Mouse (Mus musculus) kidney, postnatal 0 days (tissue): ENCODE measurements around the gene Klhdc2. TPM values are rescaled to one million over a fixed set of nuclear protein-coding genes. Genes with fewer than 3 reads are reported as not detected.

Experiments used
- ATAC-seq: fragments of 200-750 bp; cut with Nextera tagmentation; replicated peaks from 2 replicates; pipeline ENCODE4 v1.8.0; 2017; ENCODE audit warnings: low read depth, moderate number of reproducible peaks, moderate TSS enrichment, moderate library complexity; ENCODE audit not compliant: low FRiP score
- DNase-seq: peaks from one replicate; pipeline ENCODE4 v3.0.0-alpha.2; 2016; ENCODE audit warnings: low spot score
- H3K27ac ChIP-seq: fragments of 300-500 bp; sonication (generic); 2 replicates; pipeline ENCODE4 v1.5.1; 2014; ENCODE audit warnings: mild to moderate bottlenecking
- H3K27me3 ChIP-seq: fragments of 300-500 bp; sonication (generic); 2 replicates; pipeline ENCODE4 v1.6.1; 2014; ENCODE audit warnings: low read length, mixed read lengths; ENCODE audit not compliant: insufficient read depth
- H3K36me3 ChIP-seq: fragments of 300-500 bp; sonication (generic); 2 replicates; pipeline ENCODE4 v1.6.1; 2014; ENCODE audit warnings: low read length, mixed read lengths; ENCODE audit not compliant: insufficient read depth
- H3K4me1 ChIP-seq: fragments of 300-500 bp; sonication (generic); replicated peaks from 2 replicates; pipeline ENCODE4 v1.6.1; 2014; ENCODE audit warnings: antibody characterized with exemption, low read length, mixed read lengths; ENCODE audit not compliant: insufficient read depth
- H3K4me2 ChIP-seq: fragments of 300-500 bp; sonication (generic); 2 replicates; pipeline ENCODE4 v1.6.1; 2014; ENCODE audit warnings: mild to moderate bottlenecking, low read length, moderate library complexity, mixed read lengths
- H3K4me3 ChIP-seq: fragments of 300-500 bp; sonication (generic); replicated peaks from 2 replicates; pipeline ENCODE4 v1.5.1; 2014; ENCODE audit warnings: low read depth, low read length
- H3K9ac ChIP-seq: fragments of 300-500 bp; sonication (generic); 2 replicates; pipeline ENCODE4 v1.6.1; 2014; ENCODE audit warnings: low read depth, low read length
- H3K9me3 ChIP-seq: fragments of 300-500 bp; sonication (generic); replicated peaks from 2 replicates; pipeline ENCODE4 v1.6.1; 2016; ENCODE audit warnings: low read length, inconsistent platforms, mixed read lengths
- CTCF ChIP-seq: IDR thresholded peaks from 2 replicates; pipeline ENCODE4 v1.5.1; 2016; ENCODE audit warnings: antibody characterized with exemption, low read depth, mild to moderate bottlenecking, moderate library complexity
- WGBS: fragments of 180-500 bp; shearing (Covaris S2); extraction: QIAGEN DNeasy Blood & Tissue Kit; methylation state at CpG from one replicate; pipeline ENCODE4 v1.1.7; 2014; 5-methylcytosine and 5-hydroxymethylcytosine counted together
- polyA plus RNA-seq: library from polyadenylated mRNA; unstranded; fragments of >200 nt; fragmentation: Nextera tagmentation; extraction: Ambion mirVana; gene quantifications from 2 replicates; pipeline ENCODE4 v1.2.1, GENCODE M21; 2015

Gene Klhdc2
- polyA plus RNA-seq = 132 and 141 TPM in 2 replicates

DNA sequence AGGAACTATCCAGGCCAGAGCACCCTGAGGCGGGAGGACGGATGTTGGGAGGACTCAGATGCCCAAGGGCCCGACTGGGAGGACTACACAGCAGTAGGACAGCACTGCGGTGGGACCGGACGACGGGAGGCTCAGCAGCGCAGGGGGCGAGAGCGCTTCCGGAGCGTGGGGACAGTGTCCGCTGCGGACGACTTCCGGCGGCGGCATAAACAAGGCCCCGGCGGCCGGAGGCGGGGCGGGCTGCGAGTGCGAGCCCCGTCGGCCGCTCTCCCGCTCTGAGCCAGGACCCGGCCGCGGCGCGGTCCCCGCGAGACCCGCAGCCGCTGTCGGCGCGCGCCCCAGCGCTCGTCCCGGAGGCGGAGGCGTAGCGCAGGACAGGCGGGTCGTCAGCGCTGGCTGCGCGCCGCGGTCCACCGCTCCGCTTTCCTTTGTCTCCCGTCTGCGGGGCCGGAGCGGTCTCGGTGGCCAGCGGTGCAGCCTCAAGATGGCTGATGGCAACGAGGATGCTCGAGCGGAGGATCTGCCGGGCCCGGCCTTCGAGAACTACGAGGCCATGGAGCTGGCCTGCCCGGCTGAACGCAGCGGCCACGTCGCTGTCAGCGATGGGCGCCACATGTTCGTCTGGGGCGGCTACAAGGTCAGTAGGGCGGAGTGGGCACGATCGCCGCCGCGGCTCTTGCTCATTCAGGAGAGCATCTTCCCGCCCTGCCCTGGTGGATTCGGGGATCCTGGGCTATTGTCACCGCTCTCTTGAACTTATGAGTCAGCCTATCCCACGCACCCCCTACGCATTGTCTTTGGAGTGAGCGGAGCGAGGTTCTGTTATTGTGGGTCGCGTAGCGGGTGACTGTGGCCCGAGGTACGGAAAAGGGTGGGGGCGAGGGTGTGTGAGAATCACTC is at the start of gene Klhdc2:
TSS of gene Klhdc2 (plus strand) at position 171 of the 900 bp plus-strand sequence.
- H3K4me3 ChIP-seq = peak within 1 kb of the TSS; percentile 89
- H3K27ac ChIP-seq = peak within 1 kb of the TSS; percentile 96
- no peaks in the 10 kb centered on the region for H3K9me3 ChIP-seq
- H3K36me3 ChIP-seq = no peaks in the 10 kb centered on the region; the same call in 1 of the 2 replicates
- peak; percentile 96 for DNase-seq
- H3K4me2 ChIP-seq = peak within 1 kb of the TSS; percentile 53
- H3K9ac ChIP-seq = peak within 1 kb of the TSS; percentile 95
- no peaks in the 10 kb centered on the region for H3K27me3 ChIP-seq
- ATAC-seq = peak; percentile 95
- TF ChIP-seq CTCF = no peak
- WGBS = under 1% methylated on average over 78 of the region's 98 CpGs
- peaks cover 7% of the 10 kb centered on the region for H3K4me1 ChIP-seq

DNA sequence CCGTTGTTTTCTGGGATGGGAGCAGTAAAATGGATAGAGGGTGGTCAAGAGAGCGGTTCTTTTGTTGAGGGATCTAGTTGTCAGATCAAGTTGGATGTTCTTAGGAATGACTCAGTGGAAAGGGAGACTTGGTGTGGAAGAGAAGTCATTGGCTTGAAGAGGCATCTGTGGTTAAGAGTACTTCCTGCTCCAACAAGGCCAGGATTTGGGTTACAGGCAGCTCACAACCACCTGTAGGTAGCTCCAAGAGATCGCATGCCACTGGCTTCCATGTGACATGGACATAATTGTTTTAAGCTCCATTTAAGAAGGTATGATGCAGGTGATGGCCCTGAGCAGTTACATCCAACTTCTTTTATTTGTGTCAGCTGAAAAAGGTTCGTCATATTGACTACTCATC is 46.7 kb upstream of the Klhdc2 start:
- no peaks in the 10 kb centered on the region for H3K4me1 ChIP-seq
- 86% methylated on average over 4 of the region's 4 CpGs for WGBS
- no peak overlapping the region for H3K4me3 ChIP-seq
- H3K27me3 ChIP-seq = no peaks in the 10 kb centered on the region
- H3K27ac ChIP-seq = no peak overlapping the region
- ATAC-seq (no peak), DNase-seq (no peak)
- TF ChIP-seq CTCF = no peak
- no peak overlapping the region for H3K9ac ChIP-seq
- no peaks in the 10 kb centered on the region for H3K9me3 ChIP-seq
- no peaks in the 10 kb centered on the region for H3K36me3 ChIP-seq
- H3K4me2 ChIP-seq = no peak overlapping the region

DNA sequence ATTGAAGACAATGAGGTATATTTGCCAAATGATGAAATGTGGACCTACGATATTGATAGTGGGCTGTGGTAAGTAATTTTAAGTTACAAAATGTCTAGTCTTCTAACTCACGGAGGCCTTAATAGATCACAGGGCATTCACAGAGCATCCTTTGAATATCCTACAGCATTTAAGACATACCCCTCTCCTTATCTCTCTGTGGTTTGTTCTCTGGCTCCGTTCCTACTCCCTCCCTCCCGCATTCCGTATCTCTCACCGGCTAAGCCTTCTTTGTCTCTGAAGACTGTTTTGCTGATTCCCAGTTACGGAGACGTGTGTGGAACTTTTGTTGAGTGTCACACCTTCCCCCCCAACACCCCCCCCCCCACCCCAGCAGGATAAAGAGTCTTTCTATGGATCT is 45.7 kb upstream of the Klhdc2 start:
- WGBS = 85% methylated on average over 8 of the region's 8 CpGs
- no peak overlapping the region for H3K27ac ChIP-seq
- DNase-seq = no peak
- no peak for TF ChIP-seq CTCF
- no peaks in the 10 kb centered on the region for H3K27me3 ChIP-seq
- H3K9me3 ChIP-seq = no peaks in the 10 kb centered on the region
- H3K9ac ChIP-seq = no peak overlapping the region
- H3K4me3 ChIP-seq = no peak overlapping the region
- no peaks in the 10 kb centered on the region for H3K36me3 ChIP-seq
- H3K4me1 ChIP-seq = no peaks in the 10 kb centered on the region
- no peak for ATAC-seq
- no peak overlapping the region for H3K4me2 ChIP-seq

GRCm38 (mm10) chr12:69253806-69254205 is 42.7 kb upstream of the Klhdc2 start:
- DNase-seq (no peak), ATAC-seq (no peak)
- Histone ChIP-seq H3K27me3 (no peaks in the 10 kb centered on the region), H3K27ac (no peak overlapping the region), H3K36me3 (no peaks in the 10 kb centered on the region), H3K4me1 (no peaks in the 10 kb centered on the region), H3K9me3 (no peaks in the 10 kb centered on the region), H3K9ac (no peak overlapping the region), H3K4me2 (no peak overlapping the region), H3K4me3 (no peak overlapping the region)
- TF ChIP-seq CTCF = no peak
- WGBS = 81% methylated on average over 1 of the region's 1 CpGs

GRCm38 (mm10) chr12:69257836-69258235 is 38.6 kb upstream of the Klhdc2 start:
- 89% methylated on average over 11 of the region's 11 CpGs for WGBS
- H3K27me3 ChIP-seq = no peaks in the 10 kb centered on the region
- H3K27ac ChIP-seq = no peak overlapping the region
- no peak for TF ChIP-seq CTCF
- DNase-seq = no peak
- H3K9me3 ChIP-seq = no peaks in the 10 kb centered on the region
- no peaks in the 10 kb centered on the region for H3K4me1 ChIP-seq
- H3K9ac ChIP-seq = no peak overlapping the region
- no peak for ATAC-seq
- H3K4me2 ChIP-seq = no peak overlapping the region
- H3K4me3 ChIP-seq = no peak overlapping the region
- H3K36me3 ChIP-seq = no peaks in the 10 kb centered on the region

GRCm38 (mm10) chr12:69262251-69262650 is 34.2 kb upstream of the Klhdc2 start:
- 92% methylated on average over 5 of the region's 5 CpGs for WGBS
- Histone ChIP-seq H3K9ac (no peak overlapping the region), H3K27ac (no peak overlapping the region), H3K4me1 (no peaks in the 10 kb centered on the region), H3K36me3 (no peaks in the 10 kb centered on the region), H3K27me3 (no peaks in the 10 kb centered on the region), H3K4me2 (no peak overlapping the region), H3K4me3 (no peak overlapping the region), H3K9me3 (no peaks in the 10 kb centered on the region)
- ATAC-seq = no peak
- DNase-seq = no peak
- TF ChIP-seq CTCF = no peak
